Mouse (Mus musculus): ENCODE measurements around the gene Scn3b.

DNA sequence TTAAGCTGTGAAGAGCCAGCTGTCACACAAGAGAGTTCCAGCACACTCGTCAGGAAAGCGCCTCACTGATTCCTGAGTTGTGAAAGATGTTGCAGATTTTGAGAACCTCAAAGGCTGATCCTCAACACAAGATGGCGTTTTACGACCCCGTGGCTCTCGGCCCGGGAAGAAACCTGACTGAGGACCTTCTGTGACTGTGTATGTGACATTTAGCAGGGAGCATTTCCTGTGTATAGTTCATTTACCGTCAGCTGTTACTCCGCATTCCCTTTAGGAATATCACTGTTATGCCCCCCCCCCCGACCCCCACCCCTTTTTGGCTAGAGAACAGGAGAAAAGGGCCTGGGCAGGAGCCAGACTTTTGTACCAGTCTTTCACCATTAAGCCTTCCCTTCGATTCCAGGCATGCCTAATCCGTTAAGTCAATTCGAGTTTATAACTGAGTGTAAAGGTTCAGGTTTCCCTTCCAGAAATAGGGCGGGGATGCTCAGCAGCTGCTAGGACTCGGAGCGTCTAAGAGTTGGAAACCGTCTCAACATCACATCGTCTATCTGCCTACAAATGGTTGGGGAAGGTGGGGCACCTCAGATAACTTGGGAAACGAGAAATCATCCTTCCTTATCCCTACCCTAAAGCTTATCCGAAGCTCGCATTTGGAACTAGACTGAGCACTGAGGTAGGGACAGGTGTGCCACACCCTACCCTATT lies 823 bp upstream of the Scn3b start:
- TF ChIP-seq CTCF (IDR thresholded peaks at IDR 0.05; ENCODE audit: insufficient read depth, low read length): no peak
- TF ChIP-seq POLR2A (IDR thresholded peaks at IDR 0.05; ENCODE audit: borderline replicate concordance, extremely low read depth, low read depth, low read length): no peak

Data from lung, adult 2 months (tissue).